Mouse (Mus musculus) midbrain, embryonic 13.5 days (tissue): Measurements from ENCODE around the gene Depdc1b. TPM values are rescaled to one million over a fixed set of nuclear protein-coding genes. Genes with fewer than 3 reads are reported as not detected.

Experiments
- ATAC-seq: fragments of 200-750 bp; cut with Nextera tagmentation; 2 replicates; pipeline ENCODE4 v1.8.0; 2017; ENCODE audit warnings: mild to moderate bottlenecking, moderate TSS enrichment, moderate library complexity
- H3K27ac ChIP-seq: fragments of 300-500 bp; sonication (generic); 2 replicates; pipeline ENCODE4 v1.5.1; 2015; ENCODE audit warnings: inconsistent platforms, mild to moderate bottlenecking, moderate library complexity
- H3K27me3 ChIP-seq: fragments of 300-500 bp; sonication (generic); 2 replicates; pipeline ENCODE4 v1.6.1; 2015; ENCODE audit warnings: mild to moderate bottlenecking, inconsistent platforms
- H3K36me3 ChIP-seq: fragments of 300-500 bp; sonication (generic); 2 replicates; pipeline ENCODE4 v1.6.1; 2015; ENCODE audit warnings: mild to moderate bottlenecking, inconsistent platforms
- H3K4me1 ChIP-seq: fragments of 300-500 bp; sonication (generic); replicated peaks from 2 replicates; pipeline ENCODE4 v1.6.1; 2015; ENCODE audit warnings: inconsistent platforms
- H3K4me2 ChIP-seq: fragments of 300-500 bp; sonication (generic); replicated peaks from 2 replicates; pipeline ENCODE4 v1.6.1; 2015; ENCODE audit warnings: moderate library complexity, mild to moderate bottlenecking, inconsistent platforms
- H3K4me3 ChIP-seq: fragments of 300-500 bp; sonication (generic); replicated peaks from 2 replicates; pipeline ENCODE4 v1.5.1; 2015; ENCODE audit warnings: mild to moderate bottlenecking, inconsistent platforms
- H3K9ac ChIP-seq: fragments of 300-500 bp; sonication (generic); replicated peaks from 2 replicates; pipeline ENCODE4 v1.6.1; 2015; ENCODE audit warnings: mild to moderate bottlenecking, inconsistent platforms
- H3K9me3 ChIP-seq: fragments of 300-500 bp; sonication (generic); 2 replicates; pipeline ENCODE4 v1.6.1; 2016; ENCODE audit warnings: mild to moderate bottlenecking, inconsistent platforms
- whole genome bisulfite sequencing: fragments of 180-500 bp; shearing (Covaris S2); methylation state at CpG from one replicate; pipeline ENCODE4 v1.1.7; 2015; 5-methylcytosine and 5-hydroxymethylcytosine counted together
- polyA plus RNA-seq: library from polyadenylated mRNA; unstranded; fragments of >200 nt; fragmentation: Nextera tagmentation; extraction: Ambion mirVana; gene quantifications from 2 replicates; pipeline ENCODE4 v1.2.1, GENCODE M21; 2015

The Depdc1b gene
- polyA plus RNA-seq, 1 experiment from 2014 or later = 5.7 TPM

- ATAC-seq = no peak
- no peak overlapping the region for H3K9ac ChIP-seq
- no peaks in the 10 kb centered on the region for H3K36me3 ChIP-seq
- 50% methylated on average over 5 of the region's 5 CpGs for WGBS
- H3K4me1 ChIP-seq = no peaks in the 10 kb centered on the region
- H3K4me2 ChIP-seq = no peak overlapping the region
- H3K27ac ChIP-seq = no peak overlapping the region
- H3K27me3 ChIP-seq = no peaks in the 10 kb centered on the region
- H3K4me3 ChIP-seq = no peak overlapping the region
- H3K9me3 ChIP-seq = no peaks in the 10 kb centered on the region
Observed at GRCm38 (mm10) chr13:108426322-108426721, 110.2 kb downstream of the Depdc1b start.

DNA sequence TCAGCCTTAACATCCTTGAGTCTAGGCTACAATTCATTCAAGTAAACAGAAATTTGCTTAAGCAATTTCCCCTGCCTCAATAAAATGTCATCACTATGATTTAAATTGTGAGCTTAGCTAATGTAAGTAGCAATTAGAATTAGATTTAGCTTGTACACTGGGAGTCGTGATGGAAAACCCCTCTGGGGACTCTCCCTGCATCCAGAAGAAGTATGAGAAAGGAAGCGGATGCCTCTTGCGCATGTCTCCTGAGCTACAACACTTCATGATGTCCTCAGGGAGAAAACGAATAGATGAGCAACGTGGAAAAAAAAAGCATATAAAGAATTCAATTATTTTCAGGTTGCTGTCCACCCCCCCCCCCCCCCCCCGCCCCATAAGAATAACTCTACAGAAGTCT lies 112.7 kb downstream of the Depdc1b start:
- Histone ChIP-seq H3K36me3 (no peaks in the 10 kb centered on the region), H3K9me3 (no peaks in the 10 kb centered on the region), H3K4me2 (no peak overlapping the region), H3K27me3 (no peaks in the 10 kb centered on the region), H3K4me3 (no peak overlapping the region), H3K4me1 (no peaks in the 10 kb centered on the region), H3K27ac (no peak overlapping the region), H3K9ac (no peak overlapping the region)
- 69% methylated on average over 6 of the region's 6 CpGs for WGBS
- ATAC-seq = no peak

DNA sequence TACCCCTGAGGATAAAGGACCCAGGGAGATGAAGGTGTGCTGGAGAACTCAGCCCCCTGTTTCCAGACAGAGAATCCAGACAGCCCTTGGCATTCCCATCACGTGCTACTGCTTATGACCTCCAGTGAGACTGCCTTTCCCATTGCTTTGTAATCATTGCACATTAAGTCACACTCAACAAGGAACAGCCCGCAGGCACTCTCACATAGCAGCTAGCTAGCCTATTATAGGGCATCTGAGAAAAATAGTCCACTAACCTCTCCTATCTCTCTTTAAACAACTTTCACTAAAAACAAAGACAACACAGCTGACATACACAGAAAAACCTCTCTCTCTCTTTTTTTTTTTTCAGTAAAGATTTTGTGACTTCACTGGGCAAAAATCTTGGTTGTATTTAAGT lies 113.5 kb downstream of the Depdc1b start:
- H3K9ac ChIP-seq = no peak overlapping the region
- H3K27me3 ChIP-seq = no peaks in the 10 kb centered on the region
- no peaks in the 10 kb centered on the region for H3K4me1 ChIP-seq
- no peak overlapping the region for H3K27ac ChIP-seq
- no peaks in the 10 kb centered on the region for H3K9me3 ChIP-seq
- 71% methylated on average over 2 of the region's 2 CpGs for WGBS
- no peak overlapping the region for H3K4me3 ChIP-seq
- H3K4me2 ChIP-seq = no peak overlapping the region
- ATAC-seq = no peak
- H3K36me3 ChIP-seq = no peaks in the 10 kb centered on the region

DNA sequence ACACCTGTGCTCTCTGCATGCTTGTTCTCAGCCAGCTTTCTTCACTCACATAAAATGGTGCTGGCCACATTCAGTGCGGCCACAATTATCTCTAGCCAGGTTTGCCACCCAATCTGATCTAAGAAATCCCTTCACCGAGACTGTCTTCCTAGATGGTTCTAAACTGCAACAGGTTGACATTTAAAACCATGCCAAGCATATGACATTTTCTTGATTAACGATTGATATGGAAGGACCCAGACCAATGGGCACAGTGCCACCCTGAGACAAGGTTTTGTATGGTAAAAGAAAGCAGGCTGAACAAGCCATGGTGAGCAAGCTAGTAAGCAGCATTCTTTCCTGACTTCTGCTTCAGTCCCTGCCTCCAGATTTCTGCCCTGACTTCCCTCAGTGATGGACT lies 115.6 kb downstream of the Depdc1b start:
- no peak overlapping the region for H3K9ac ChIP-seq
- ATAC-seq = no peak
- no peaks in the 10 kb centered on the region for H3K9me3 ChIP-seq
- WGBS = 92% methylated on average over 3 of the region's 3 CpGs
- no peak overlapping the region for H3K4me3 ChIP-seq
- H3K36me3 ChIP-seq = no peaks in the 10 kb centered on the region
- H3K4me2 ChIP-seq = no peak overlapping the region
- H3K27ac ChIP-seq = no peak overlapping the region
- no peaks in the 10 kb centered on the region for H3K4me1 ChIP-seq
- no peaks in the 10 kb centered on the region for H3K27me3 ChIP-seq

DNA sequence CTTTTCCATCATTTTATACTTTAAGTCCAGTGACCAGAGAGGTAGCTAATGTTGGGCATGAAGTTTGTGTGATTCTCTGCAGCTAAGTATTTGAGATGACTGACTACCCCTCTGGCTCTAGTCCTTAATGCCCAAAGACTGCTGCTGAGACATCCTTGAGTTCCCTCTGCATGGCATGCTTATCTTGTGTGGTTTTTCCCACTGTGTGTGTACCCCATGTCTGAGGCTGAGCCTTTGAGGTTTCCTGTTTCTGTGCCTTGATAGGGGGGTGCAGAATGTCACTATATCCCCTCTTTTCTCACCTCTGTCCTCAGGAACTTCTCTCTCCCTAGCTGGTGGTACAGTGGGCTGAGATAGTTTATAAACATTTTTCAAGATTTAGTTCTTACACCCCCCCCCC lies 119.6 kb downstream of the Depdc1b start:
- Histone ChIP-seq H3K36me3 (no peaks in the 10 kb centered on the region), H3K27ac (no peak overlapping the region), H3K27me3 (no peaks in the 10 kb centered on the region), H3K9me3 (no peaks in the 10 kb centered on the region), H3K4me1 (no peaks in the 10 kb centered on the region), H3K4me3 (no peak overlapping the region), H3K9ac (no peak overlapping the region), H3K4me2 (no peak overlapping the region)
- no peak for ATAC-seq

GRCm38 (mm10) chr13:108437424-108437823 lies 121.3 kb downstream of the Depdc1b start:
- ATAC-seq = no peak
- WGBS = 94% methylated on average over 2 of the region's 2 CpGs
- Histone ChIP-seq H3K4me2 (no peak overlapping the region), H3K36me3 (no peaks in the 10 kb centered on the region), H3K4me3 (no peak overlapping the region), H3K27me3 (no peaks in the 10 kb centered on the region), H3K27ac (no peak overlapping the region), H3K9ac (no peak overlapping the region), H3K4me1 (no peaks in the 10 kb centered on the region), H3K9me3 (no peaks in the 10 kb centered on the region)

GRCm38 (mm10) chr13:108439012-108439411 lies 122.9 kb downstream of the Depdc1b start:
- no peak for ATAC-seq
- Histone ChIP-seq H3K4me1 (no peaks in the 10 kb centered on the region), H3K36me3 (no peaks in the 10 kb centered on the region), H3K27ac (no peak overlapping the region), H3K27me3 (no peaks in the 10 kb centered on the region), H3K4me2 (no peak overlapping the region), H3K9ac (no peak overlapping the region), H3K9me3 (no peaks in the 10 kb centered on the region), H3K4me3 (no peak overlapping the region)
- WGBS = 98% methylated on average over 1 of the region's 1 CpGs

- WGBS = 78% methylated on average over 11 of the region's 11 CpGs
- Histone ChIP-seq H3K27me3 (no peaks in the 10 kb centered on the region), H3K4me1 (no peaks in the 10 kb centered on the region), H3K9ac (no peak overlapping the region), H3K36me3 (no peaks in the 10 kb centered on the region), H3K4me3 (no peak overlapping the region), H3K9me3 (no peaks in the 10 kb centered on the region), H3K4me2 (no peak overlapping the region), H3K27ac (no peak overlapping the region)
- no peak for ATAC-seq
Observed at GRCm38 (mm10) chr13:108448348-108448931, 132.3 kb downstream of the Depdc1b start.

DNA sequence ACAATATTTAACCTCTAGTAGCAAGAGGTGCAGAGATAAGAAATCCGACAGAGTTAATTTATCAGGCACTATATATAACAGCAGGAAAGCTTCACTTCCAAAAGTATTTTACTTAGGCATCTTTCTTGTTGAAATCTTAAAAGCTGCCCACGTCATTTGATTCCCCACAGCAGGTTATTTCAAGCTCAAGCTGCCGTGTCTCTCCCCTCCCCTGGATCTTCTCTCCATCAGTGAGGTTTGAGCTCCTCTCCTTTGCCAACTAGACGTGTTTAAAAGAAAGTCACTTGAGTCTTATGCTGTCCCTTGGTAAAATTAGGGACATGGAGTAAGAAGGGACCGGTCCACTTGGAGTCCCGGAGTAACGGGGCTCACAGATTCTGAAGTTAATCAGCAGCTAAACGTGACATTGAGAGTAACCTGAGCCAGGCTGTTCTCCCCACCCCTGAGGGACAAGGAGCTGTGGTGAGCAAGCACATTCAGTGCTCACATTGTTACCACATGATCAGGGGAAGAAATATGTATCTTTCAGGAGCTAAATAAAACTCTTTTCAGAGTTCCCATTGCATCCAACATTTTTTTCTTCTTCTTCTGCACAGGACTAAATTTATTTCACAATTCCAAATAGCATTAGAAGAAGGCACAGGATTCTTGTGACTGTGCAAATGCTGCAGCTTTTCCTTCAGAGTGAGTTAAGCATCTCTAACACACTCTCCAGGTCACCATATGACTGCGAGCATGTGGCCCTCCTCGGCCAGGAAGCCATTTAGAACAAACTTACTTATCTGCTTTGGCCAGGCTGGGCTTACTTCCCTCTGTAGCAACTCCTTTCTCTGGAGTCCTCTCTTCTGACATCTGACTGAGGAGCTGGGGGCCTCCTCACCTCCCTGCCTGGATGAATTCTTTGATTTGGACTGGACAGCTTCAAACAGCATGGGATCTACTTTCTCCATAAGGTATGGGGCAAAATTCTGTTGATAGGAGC lies 133.3 kb downstream of the Depdc1b start, which contains the start of gene Pde4d:
Pde4d (plus strand) TSS at position 833 of the 982 bp plus-strand sequence.
- Histone ChIP-seq H3K27ac (no peak within 1 kb of the TSS), H3K9me3 (no peaks in the 10 kb centered on the region), H3K9ac (no peak within 1 kb of the TSS), H3K27me3 (no peaks in the 10 kb centered on the region), H3K4me3 (no peak within 1 kb of the TSS), H3K36me3 (no peaks in the 10 kb centered on the region), H3K4me2 (no peak within 1 kb of the TSS), H3K4me1 (no peaks in the 10 kb centered on the region)
- 55% methylated on average over 10 of the region's 10 CpGs for WGBS
- no peak for ATAC-seq

DNA sequence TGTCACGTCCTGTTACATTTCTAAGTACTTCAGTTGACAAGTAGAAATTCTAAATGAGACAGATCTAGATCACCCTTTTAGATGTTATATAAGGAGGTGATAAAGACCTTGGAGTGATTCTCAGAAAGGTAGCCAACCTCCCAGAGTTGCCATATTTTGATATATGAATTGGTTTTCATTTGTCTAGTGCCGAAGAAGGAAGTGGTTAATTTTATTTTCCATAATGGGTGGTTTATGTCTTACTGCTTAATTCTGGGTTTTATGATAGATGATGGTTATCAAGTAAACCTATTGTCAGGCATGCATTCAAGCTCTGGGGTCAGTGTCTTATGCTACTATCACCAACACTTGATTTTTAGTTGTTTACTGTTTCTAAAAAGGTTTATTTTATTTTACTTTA lies 135.0 kb downstream of the Depdc1b start:
- Histone ChIP-seq H3K9ac (no peak overlapping the region), H3K4me3 (no peak overlapping the region), H3K27me3 (no peaks in the 10 kb centered on the region), H3K4me2 (no peak overlapping the region), H3K36me3 (no peaks in the 10 kb centered on the region), H3K27ac (no peak overlapping the region), H3K4me1 (no peaks in the 10 kb centered on the region), H3K9me3 (no peaks in the 10 kb centered on the region)
- WGBS = 88% methylated on average over 2 of the region's 2 CpGs
- no peak for ATAC-seq

- no peak for ATAC-seq
- 79% methylated on average over 6 of the region's 6 CpGs for WGBS
- no peak overlapping the region for H3K4me2 ChIP-seq
- no peaks in the 10 kb centered on the region for H3K4me1 ChIP-seq
- H3K9me3 ChIP-seq = no peaks in the 10 kb centered on the region
- H3K9ac ChIP-seq = no peak overlapping the region
- no peak overlapping the region for H3K4me3 ChIP-seq
- H3K27ac ChIP-seq = no peak overlapping the region
- no peaks in the 10 kb centered on the region for H3K36me3 ChIP-seq
- no peaks in the 10 kb centered on the region for H3K27me3 ChIP-seq
Observed at GRCm38 (mm10) chr13:108453064-108453919, 137.2 kb downstream of the Depdc1b start.
